Mouse (Mus musculus) brain, embryonic 14.5 days (tissue): ENCODE results near the gene Coq8b.

Experiments
- CTCF ChIP-seq: fragments of 200-500 bp; IDR thresholded peaks from 2 replicates; pipeline ENCODE4 v1.5.1; 2012; ENCODE audit warnings: inconsistent platforms, mild to moderate bottlenecking, moderate library complexity, borderline replicate concordance; ENCODE audit not compliant: insufficient read depth, insufficient read length; ENCODE audit errors: extremely low read depth
- POLR2A ChIP-seq: fragments of 200-500 bp; IDR thresholded peaks from 2 replicates; pipeline ENCODE4 v1.6.1; 2012; ENCODE audit warnings: mild to moderate bottlenecking, inconsistent platforms, borderline replicate concordance; ENCODE audit not compliant: poor library complexity, insufficient read depth, insufficient read length, severe bottlenecking; ENCODE audit errors: extremely low read depth

DNA sequence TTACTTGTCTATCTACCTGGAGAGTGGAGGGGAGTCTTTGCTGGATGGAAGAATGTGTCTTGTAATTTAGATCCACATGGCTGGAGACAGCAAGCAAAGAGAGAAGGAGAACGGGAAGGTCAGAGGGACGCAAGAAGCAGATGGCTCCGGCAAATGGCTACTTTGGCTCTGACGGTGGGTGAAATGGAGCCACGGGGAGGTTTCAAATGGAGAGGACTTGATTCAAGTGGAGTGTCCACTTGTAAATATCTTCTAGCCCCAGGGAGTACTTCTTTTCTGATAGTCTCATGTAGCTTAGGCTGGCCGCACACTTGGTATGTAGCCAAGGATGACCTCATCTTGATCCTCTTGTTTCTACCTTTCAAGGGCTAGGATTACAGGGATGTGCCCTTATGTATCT is 66.0 kb downstream of the Coq8b start:
- TF ChIP-seq CTCF, result no peak
- TF ChIP-seq POLR2A, result no peak
